ENCODE assay signal across 8 mouse cellular contexts in the genomic region with DNA sequence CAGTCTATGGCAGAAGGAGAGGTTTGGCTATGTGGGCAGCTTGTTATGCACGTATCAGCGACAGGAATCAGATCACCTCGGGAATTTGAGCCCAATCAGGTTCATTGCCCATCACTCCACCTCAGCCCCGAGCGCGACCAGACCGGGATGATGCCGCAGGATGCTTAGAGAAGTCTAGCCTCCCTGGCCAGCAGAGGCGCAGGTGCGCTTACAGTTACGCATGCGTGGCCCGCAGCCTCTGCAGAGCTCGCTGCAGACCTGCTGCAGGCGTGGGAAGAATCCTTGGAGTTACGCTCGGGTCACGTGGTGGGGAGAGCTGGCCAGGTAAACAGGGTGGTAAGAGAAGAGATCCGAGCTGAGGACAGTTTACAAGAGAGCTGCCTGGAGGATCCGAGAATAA. TPM values are rescaled to one million over a fixed set of nuclear protein-coding genes. Genes with fewer than 3 reads are reported as not detected.
DNase-seq lines count a peak whose midpoint lies in the region; ATAC-seq and TF ChIP-seq lines count a peak whose summit lies in the region.

No protein-coding gene starts in this region.

- peak; percentile 66; the same call in 1 of the 2 replicates for TF ChIP-seq CTCF in brain, embryonic 14.5 days (IDR thresholded peaks at IDR 0.05; ENCODE audit: borderline replicate concordance, extremely low read depth, insufficient read depth, insufficient read length)
- TF ChIP-seq CTCF in kidney, adult 2 months (conservative IDR thresholded peaks at IDR 0.05; ENCODE audit: insufficient read depth, insufficient read length, low read depth, low read length), result no peak; the same call in 1 of the 2 replicates
- TF ChIP-seq CTCF in liver, embryonic 14.5 days (IDR thresholded peaks at IDR 0.05; ENCODE audit: low read depth), result peak; percentile 46; the same call in 1 of the 2 replicates

- peak overlapping the region; percentile 36; the same call in 1 of the 2 replicates for H3K4me2 ChIP-seq in forebrain, embryonic 12.5 days
- H3K4me2 ChIP-seq in liver, embryonic 14.5 days (ENCODE audit: low read depth), result no peak overlapping the region
- H3K4me2 ChIP-seq in neural tube, embryonic 14.5 days (ENCODE audit: low read depth, low read length), result peak overlapping the region; percentile 23; the same call in 1 of the 2 replicates

- ATAC-seq in forebrain, embryonic 12.5 days (ENCODE audit: low FRiP score), result no peak
- no peak for ATAC-seq in liver, embryonic 14.5 days (ENCODE audit: insufficient read depth)
- ATAC-seq in neural tube, embryonic 14.5 days (ENCODE audit: low read depth), result peak; percentile 57; the same call in 1 of the 2 replicates

- TF ChIP-seq EP300 in liver, embryonic 14.5 days (IDR thresholded peaks at IDR 0.05; ENCODE audit: low read depth), result no peak

- no peak overlapping the region for H3K27ac ChIP-seq in forebrain, embryonic 12.5 days
- no peak overlapping the region for H3K27ac ChIP-seq in kidney, adult 2 months (ENCODE audit: insufficient read depth, low read depth, low read length)
- H3K27ac ChIP-seq in liver, embryonic 14.5 days, result no peak overlapping the region
- H3K27ac ChIP-seq in neural tube, embryonic 14.5 days (ENCODE audit: low read depth, low read length), result no peak overlapping the region

- no peaks in the 10 kb centered on the region for H3K36me3 ChIP-seq in forebrain, embryonic 12.5 days (replicated peaks)
- H3K36me3 ChIP-seq in kidney, adult 2 months (ENCODE audit: control insufficient read depth, insufficient read depth, low read length), result no peaks in the 10 kb centered on the region
- no peaks in the 10 kb centered on the region for H3K36me3 ChIP-seq in liver, embryonic 14.5 days (replicated peaks; ENCODE audit: control insufficient read depth, insufficient read depth, low read depth)
- no peaks in the 10 kb centered on the region for H3K36me3 ChIP-seq in neural tube, embryonic 14.5 days (ENCODE audit: control insufficient read depth, insufficient read depth, low read length)

- no peak for TF ChIP-seq POLR2A in brain, embryonic 14.5 days (IDR thresholded peaks at IDR 0.05; ENCODE audit: borderline replicate concordance, extremely low read depth, insufficient read depth, insufficient read length, poor library complexity, severe bottlenecking)
- TF ChIP-seq POLR2A in kidney, adult 2 months (IDR thresholded peaks at IDR 0.05; ENCODE audit: low read depth, low read length), result no peak

- no peaks in the 10 kb centered on the region for H3K9me3 ChIP-seq in forebrain, embryonic 12.5 days
- no peaks in the 10 kb centered on the region for H3K9me3 ChIP-seq in liver, embryonic 14.5 days (ENCODE audit: control insufficient read depth, low read length)
- H3K9me3 ChIP-seq in neural tube, embryonic 14.5 days (ENCODE audit: control insufficient read depth, low read length), result no peaks in the 10 kb centered on the region

- peaks cover 25% of the 10 kb centered on the region for H3K27me3 ChIP-seq in forebrain, embryonic 12.5 days
- no peaks in the 10 kb centered on the region for H3K27me3 ChIP-seq in kidney, adult 2 months (replicated peaks; ENCODE audit: control insufficient read depth, insufficient read depth, low read length)
- H3K27me3 ChIP-seq in liver, embryonic 14.5 days (ENCODE audit: control insufficient read depth, insufficient read depth, low read length), result peaks cover 5% of the 10 kb centered on the region
- H3K27me3 ChIP-seq in neural tube, embryonic 14.5 days (ENCODE audit: control insufficient read depth, insufficient read depth, low read length), result no peaks in the 10 kb centered on the region

- DNase-seq in adrenal gland, postnatal 25 days, result peak; percentile 31
- no peak for DNase-seq in adrenal gland, adult 2 months
- DNase-seq in brain, embryonic 14.5 days (ENCODE audit: low read depth), result peak; percentile 76
- DNase-seq in kidney, adult 2 months, result peak; percentile 60
- DNase-seq in liver, embryonic 14.5 days (ENCODE audit: low read depth in 3 of 3, low spot score in 3 of 3), result no peak
- peak; percentile 61 for DNase-seq in thymus, postnatal 25 days

- H3K9ac ChIP-seq in forebrain, embryonic 12.5 days, result peak overlapping the region; percentile 4; the same call in 1 of the 2 replicates
- no peak overlapping the region for H3K9ac ChIP-seq in liver, embryonic 14.5 days (replicated peaks)
- H3K9ac ChIP-seq in neural tube, embryonic 14.5 days (replicated peaks; ENCODE audit: low read depth, low read length), result no peak overlapping the region

- 3% methylated on average over 20 of the region's 20 CpGs for WGBS in forebrain, embryonic 12.5 days
- WGBS in kidney, adult 2 months, result 5% methylated on average over 20 of the region's 20 CpGs
- 8% methylated on average over 20 of the region's 20 CpGs for WGBS in liver, embryonic 14.5 days (ENCODE audit: insufficient replicate concordance)
- WGBS in neural tube, embryonic 14.5 days, result 2% methylated on average over 20 of the region's 20 CpGs

- H3K4me3 ChIP-seq in forebrain, embryonic 12.5 days (replicated peaks), result no peak overlapping the region; the same call in 1 of the 2 replicates
- no peak overlapping the region for H3K4me3 ChIP-seq in kidney, adult 2 months (ENCODE audit: insufficient read depth, low read depth, low read length)
- no peak overlapping the region for H3K4me3 ChIP-seq in liver, embryonic 14.5 days (ENCODE audit: insufficient read depth in 1 of 2, low read depth in 2 of 2, low read length in 2 of 2)
- no peak overlapping the region for H3K4me3 ChIP-seq in neural tube, embryonic 14.5 days (ENCODE audit: low read depth, low read length)

- H3K4me1 ChIP-seq in forebrain, embryonic 12.5 days, result peaks cover 10% of the 10 kb centered on the region
- H3K4me1 ChIP-seq in kidney, adult 2 months (ENCODE audit: control insufficient read depth, insufficient read depth, low read length), result no peaks in the 10 kb centered on the region
- no peaks in the 10 kb centered on the region; a peak in 1 of 4 replicates for H3K4me1 ChIP-seq in liver, embryonic 14.5 days (replicated peaks; ENCODE audit: control insufficient read depth in 2 of 2, insufficient read depth in 2 of 2, low read length in 1 of 2)
- H3K4me1 ChIP-seq in neural tube, embryonic 14.5 days (ENCODE audit: control insufficient read depth, insufficient read depth, low read length), result no peaks in the 10 kb centered on the region

RNA-seq across cellular contexts. Expression of a gene that starts 5.1 kb away (rescaled TPM):
- total RNA-seq in adrenal gland, postnatal 25 days (2021), result 15.6 and 22.2 TPM in 2 replicates
- total RNA-seq in adrenal gland, adult 2 months (2021), result 10 to 100 TPM; 19.3 to 29.5 TPM
- 8.0 and 8.1 TPM in 2 replicates for polyA plus RNA-seq in adrenal gland, adult 2 months (2012; rRNA removed)
- polyA plus RNA-seq in brain, embryonic 14.5 days (2012; rRNA removed), result 170 and 238 TPM in 2 replicates
- polyA plus RNA-seq in forebrain, embryonic 12.5 days (2016; fragmentation: Nextera tagmentation; extraction: Ambion mirVana), result 68.5 and 73.5 TPM in 2 replicates
- 10.2 and 13.2 TPM in 2 replicates for polyA plus RNA-seq in kidney, adult 2 months (2012; rRNA removed)
- polyA plus RNA-seq in liver, embryonic 14.5 days (2012; rRNA removed), result 1.4 and 2.1 TPM in 2 replicates
- 2.3 and 2.6 TPM in 2 replicates for polyA plus RNA-seq in liver, embryonic 14.5 days (2014; fragmentation: Nextera tagmentation; extraction: Ambion mirVana)
- polyA plus RNA-seq in neural tube, embryonic 14.5 days (2014; fragmentation: Nextera tagmentation; extraction: Ambion mirVana), result 290 and 312 TPM in 2 replicates

RNA-seq across cellular contexts. Expression of a gene that starts 23.8 kb away (rescaled TPM):
- total RNA-seq in adrenal gland, postnatal 25 days (2021), result 14.0 and 15.2 TPM in 2 replicates
- total RNA-seq in adrenal gland, adult 2 months (2021), result 10 to 100 TPM; 14.8 to 27.4 TPM
- 20.1 and 21.6 TPM in 2 replicates for polyA plus RNA-seq in adrenal gland, adult 2 months (2012; rRNA removed)
- 40.2 and 47.0 TPM in 2 replicates for polyA plus RNA-seq in brain, embryonic 14.5 days (2012; rRNA removed)
- 24.6 and 27.3 TPM in 2 replicates for polyA plus RNA-seq in forebrain, embryonic 12.5 days (2016; fragmentation: Nextera tagmentation; extraction: Ambion mirVana)
- polyA plus RNA-seq in kidney, adult 2 months (2012; rRNA removed), result 32.3 and 33.4 TPM in 2 replicates
- polyA plus RNA-seq in liver, embryonic 14.5 days (2012; rRNA removed), result 5.7 and 5.9 TPM in 2 replicates
- 2.7 and 2.9 TPM in 2 replicates for polyA plus RNA-seq in liver, embryonic 14.5 days (2014; fragmentation: Nextera tagmentation; extraction: Ambion mirVana)
- polyA plus RNA-seq in neural tube, embryonic 14.5 days (2014; fragmentation: Nextera tagmentation; extraction: Ambion mirVana), result 11.8 and 18.3 TPM in 2 replicates

Comparison
In these comparisons a context has a peak if more than half of its experiments do, and no peak if none do; other contexts are left out.
1. DNase-seq: peak in adrenal gland, postnatal 25 days (single experiment), brain, embryonic 14.5 days (single experiment), kidney, adult 2 months (single experiment) and thymus, postnatal 25 days (single experiment); none in adrenal gland, adult 2 months (single experiment) and liver, embryonic 14.5 days (0 of 3).